Mouse (Mus musculus) kidney, adult 2 months (tissue): ENCODE data around the gene Msln.

Experiments
- CTCF ChIP-seq: fragments of 200-500 bp; conservative IDR thresholded peaks from 2 replicates; pipeline ENCODE4 v1.5.1; 2011; ENCODE audit warnings: low read depth, mild to moderate bottlenecking, control low read depth, low read length, moderate library complexity, mixed read lengths; ENCODE audit not compliant: insufficient read depth, insufficient read length
- POLR2A ChIP-seq: fragments of 200-500 bp; IDR thresholded peaks from one replicate; pipeline ENCODE4 v1.6.1; 2011; ENCODE audit warnings: low read depth, low read length, control low read depth

- TF ChIP-seq CTCF (no peak), POLR2A (no peak)
Measured at GRCm38 (mm10) chr17:25751446-25751845, 2.7 kb downstream of the Msln start.
